Mouse (Mus musculus) C2C12 (cell line): ENCODE results near the gene Atg5. TPM values are rescaled to one million over a fixed set of nuclear protein-coding genes. Genes with fewer than 3 reads are reported as not detected.
"Not testable (repeated sequence)": the region's sequence is repeated elsewhere in the genome, so short reads cannot be mapped to it uniquely, and the experiment has no call there.

ENCODE experiments used
- H3K27me3 ChIP-seq: one replicate; pipeline ENCODE4 v1.6.1; 2011; ENCODE audit not compliant: control insufficient read depth, insufficient read depth, insufficient read length
- H3K36me3 ChIP-seq: one replicate; pipeline ENCODE4 v1.6.1; 2011; ENCODE audit not compliant: control insufficient read depth, insufficient read depth
- H3K4me3 ChIP-seq: one replicate; pipeline ENCODE4 v1.5.1; 2011; ENCODE audit warnings: mild to moderate bottlenecking, control low read depth; ENCODE audit not compliant: poor library complexity, insufficient read depth, severe bottlenecking
- H3K79me2 ChIP-seq: one replicate; pipeline ENCODE4 v1.6.1; 2011; ENCODE audit not compliant: control insufficient read depth, insufficient read depth
- H3K79me3 ChIP-seq: one replicate; pipeline ENCODE4 v1.6.1; 2011; ENCODE audit warnings: low read depth, control low read depth
- H3ac ChIP-seq: one replicate; pipeline ENCODE3; 2011; ENCODE audit warnings: low read depth; ENCODE audit not compliant: control insufficient read depth, insufficient read length
- CEBPB ChIP-seq: IDR thresholded peaks from one replicate; pipeline ENCODE4 v1.6.1; 2011; ENCODE audit warnings: low read depth, mild to moderate bottlenecking, control low read depth, moderate library complexity
- CTCF ChIP-seq: IDR thresholded peaks from one replicate; pipeline ENCODE4 v1.5.1; 2011; ENCODE audit not compliant: control insufficient read depth, insufficient read depth, insufficient read length
- FOSL1 ChIP-seq: IDR thresholded peaks from one replicate; pipeline ENCODE4 v1.8.0; 2011; ENCODE audit warnings: mild to moderate bottlenecking, low read length; ENCODE audit not compliant: poor library complexity, insufficient read depth, severe bottlenecking
- MAX ChIP-seq: IDR thresholded peaks from one replicate; pipeline ENCODE4 v1.6.1; 2011; ENCODE audit warnings: mild to moderate bottlenecking, control low read depth
- MYOD1 ChIP-seq: IDR thresholded peaks from one replicate; pipeline ENCODE4 v1.6.1; 2011; ENCODE audit warnings: low read depth; ENCODE audit not compliant: control insufficient read depth, insufficient read length
- MYOG ChIP-seq: IDR thresholded peaks from one replicate; pipeline ENCODE4 v1.6.1; 2011; ENCODE audit not compliant: control insufficient read depth, insufficient read length; ENCODE audit errors: extremely low read depth
- USF1 ChIP-seq: IDR thresholded peaks from one replicate; pipeline ENCODE4 v1.6.1; 2011; ENCODE audit warnings: low read depth, mild to moderate bottlenecking, control low read depth, moderate library complexity
- long read RNA-seq, 2 experiments: library from polyadenylated mRNA; unstranded; transcript quantifications; one replicate each; pipeline ENCODE4 v2.0.0; 2019 to 2020
- polyA plus RNA-seq: library from polyadenylated mRNA; unstranded; fragments of >200 nt; fragmentation: generic; extraction: Trizol; gene quantifications from one replicate; pipeline ENCODE4 v1.2.1, GENCODE M21; 2012; ENCODE audit warnings: missing spikeins

Atg5 gene
- polyA plus RNA-seq = 13.6 TPM
- long read RNA-seq, experiment 1, transcript Atg5-201 (8 exons, 2,352 nt) = major isoform, 29 of 42 reads
- long read RNA-seq, experiment 1, partial matches to known transcripts = 4 of 42 reads
- long read RNA-seq, experiment 1, other reads (novel, unspliced or antisense) = 9 of 42 reads
- long read RNA-seq, experiment 2, transcript Atg5-201 (8 exons, 2,352 nt) = major isoform, 103 of 120 reads
- long read RNA-seq, experiment 2, partial matches to known transcripts = 1 of 120 reads
- long read RNA-seq, experiment 2, other reads (novel, unspliced or antisense) = 16 of 120 reads

DNA sequence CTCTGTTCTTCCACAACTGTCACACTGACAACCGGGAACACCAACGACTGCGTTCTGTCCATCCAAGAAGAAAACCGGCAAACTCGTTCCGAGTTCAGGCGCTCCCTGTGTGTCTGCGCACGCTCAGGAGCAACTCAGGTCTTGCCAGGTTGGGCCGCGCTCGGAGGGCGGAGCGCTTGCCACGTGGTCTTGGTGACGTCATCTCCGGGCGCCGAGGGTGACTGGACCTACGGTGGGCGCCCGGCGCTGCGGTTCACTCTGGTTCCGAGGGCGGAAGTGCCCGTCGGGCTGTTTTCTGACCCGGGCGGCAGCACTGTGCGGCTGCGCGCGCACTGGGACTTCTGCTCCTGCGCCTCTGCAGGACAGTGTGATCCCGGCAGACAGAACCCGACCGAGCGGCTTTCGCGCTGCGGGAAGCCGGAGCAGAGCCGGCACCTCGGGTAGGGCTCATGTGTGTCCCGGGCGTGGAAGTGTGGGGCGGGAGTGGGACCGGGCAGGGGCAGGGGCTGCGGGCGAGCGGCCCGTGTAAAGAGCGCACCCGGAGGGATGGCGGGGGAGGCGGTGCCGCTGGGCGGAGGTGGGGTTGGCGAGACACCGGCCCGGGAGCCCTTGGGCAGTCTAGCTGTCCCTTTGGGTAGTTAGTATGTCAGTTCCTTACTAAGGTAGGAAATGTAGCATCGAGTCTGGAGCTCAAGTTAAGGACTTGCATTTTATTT, at the start of gene Atg5:
TSS of gene Atg5 (plus strand) at position 214 of the 716 bp plus-strand sequence.
- H3K79me2 ChIP-seq = peaks cover 61% of the 10 kb centered on the region
- H3K27me3 ChIP-seq = no peaks in the 10 kb centered on the region
- peak within 1 kb of the TSS; percentile 76 for H3K4me3 ChIP-seq
- peak within 1 kb of the TSS; percentile 92 for H3ac ChIP-seq
- TF ChIP-seq CEBPB (no peak), FOSL1 (no peak), CTCF (no peak), MAX (peak; percentile 91), MYOD1 (no peak), USF1 (peak; percentile 96), MYOG (no peak)
- peaks cover 44% of the 10 kb centered on the region for H3K79me3 ChIP-seq
- H3K36me3 ChIP-seq = peaks cover 16% of the 10 kb centered on the region

DNA sequence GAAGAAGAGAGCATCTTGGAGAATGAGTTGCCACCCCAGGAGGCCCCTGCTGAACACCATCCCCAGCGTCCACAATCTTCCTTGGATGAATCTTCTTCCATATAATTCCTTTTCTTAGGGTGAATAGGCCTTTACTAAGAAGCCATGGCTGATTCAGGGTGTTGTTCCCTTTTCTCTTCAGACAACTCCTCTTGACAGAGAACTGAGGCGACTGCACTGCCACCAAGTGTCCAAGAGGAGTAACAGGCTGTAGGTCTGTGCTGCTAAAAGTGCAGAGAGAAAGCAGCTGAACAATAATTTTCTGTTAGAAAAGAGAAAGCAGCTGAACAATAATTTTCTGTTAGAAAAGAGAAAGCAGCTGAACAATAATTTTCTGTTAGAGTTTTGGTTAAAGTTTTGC, 49.1 kb upstream of the Atg5 start:
- not testable (repeated sequence) for H3K79me3 ChIP-seq, H3K4me3 ChIP-seq, H3K27me3 ChIP-seq, H3K79me2 ChIP-seq, H3K36me3 ChIP-seq, H3ac ChIP-seq

DNA sequence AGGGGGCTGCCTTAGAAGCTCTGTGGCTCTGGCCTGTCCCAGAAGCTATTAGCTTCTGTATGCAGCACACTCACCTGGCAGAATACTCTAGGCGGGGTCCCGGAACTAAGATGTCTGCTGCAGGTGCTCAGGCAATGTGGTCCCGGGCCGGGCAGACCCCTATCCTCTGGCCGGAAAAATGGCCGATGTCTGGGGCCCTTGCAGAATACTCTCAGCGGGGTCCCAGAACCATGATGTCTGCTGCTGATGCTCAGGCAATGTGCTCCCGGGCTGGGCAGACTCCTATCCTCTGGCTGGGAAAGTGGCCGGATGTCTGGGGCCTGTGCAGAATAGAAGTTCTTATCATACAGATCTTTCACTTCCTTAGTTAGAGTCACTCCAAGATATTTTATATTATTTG, 43.8 kb upstream of the Atg5 start:
- H3K36me3 ChIP-seq = no peaks in the 10 kb centered on the region
- H3K79me3 ChIP-seq = no peaks in the 10 kb centered on the region
- TF ChIP-seq MYOD1 (no peak), FOSL1 (no peak), CEBPB (no peak), USF1 (no peak), CTCF (no peak), MYOG (no peak), MAX (no peak)
- H3K27me3 ChIP-seq = no peaks in the 10 kb centered on the region
- H3ac ChIP-seq = no peak overlapping the region
- H3K4me3 ChIP-seq = no peak overlapping the region
- no peaks in the 10 kb centered on the region for H3K79me2 ChIP-seq

DNA sequence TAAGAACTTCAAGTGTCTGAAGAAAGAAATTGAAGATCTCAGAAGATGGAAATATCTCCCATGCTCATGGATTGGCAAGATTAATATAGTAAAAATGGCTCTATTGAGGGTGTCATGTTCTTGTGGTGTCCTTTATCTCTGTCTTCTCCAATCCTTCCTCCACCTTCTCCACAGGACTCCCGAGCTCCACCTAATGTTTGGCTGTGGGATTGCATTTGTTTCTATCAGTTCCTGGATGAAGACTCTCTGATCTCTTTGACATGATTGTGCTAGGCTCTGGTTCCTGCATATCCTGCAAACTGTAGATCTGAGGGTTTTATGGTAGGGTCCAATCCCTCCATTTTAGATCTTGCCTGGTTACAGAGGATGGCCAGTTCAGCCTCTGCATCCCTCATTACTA, 34.8 kb upstream of the Atg5 start:
- H3K79me2 ChIP-seq = not testable (repeated sequence)

GRCm38 (mm10) chr10:44235298-44235697, 32.9 kb upstream of the Atg5 start:
- not testable (repeated sequence) for H3ac ChIP-seq, H3K79me2 ChIP-seq, H3K27me3 ChIP-seq, H3K36me3 ChIP-seq, H3K79me3 ChIP-seq, H3K4me3 ChIP-seq

More for the DNA sequence above, 34.8 kb upstream of the Atg5 start:
- not testable (repeated sequence) for H3K27me3 ChIP-seq, H3K4me3 ChIP-seq, H3K79me3 ChIP-seq, H3ac ChIP-seq, H3K36me3 ChIP-seq

- TF ChIP-seq FOSL1 = no peak
- H3K27me3 ChIP-seq = no peaks in the 10 kb centered on the region
Measured at GRCm38 (mm10) chr10:44256624-44257023, 11.5 kb upstream of the Atg5 start.

DNA sequence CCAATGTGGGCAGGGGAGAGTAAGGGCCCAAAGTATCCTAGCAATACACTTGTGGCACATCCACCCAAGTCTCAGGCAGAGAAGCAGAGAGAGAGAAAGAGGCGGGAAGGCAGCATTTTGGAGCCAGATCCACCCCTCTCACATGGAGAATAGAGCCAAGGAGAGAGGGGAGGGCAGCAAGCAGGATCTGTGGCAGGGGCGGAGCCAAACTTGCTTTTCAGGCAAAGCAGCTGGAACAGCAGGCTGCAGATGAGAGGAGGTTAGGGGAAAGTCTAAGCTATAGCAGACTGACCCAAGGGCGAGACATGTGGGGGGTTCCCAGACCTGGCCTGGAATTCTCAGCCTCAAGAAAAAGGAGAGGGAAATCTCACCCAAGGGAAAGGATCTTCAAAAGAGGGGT, 2.3 kb upstream of the Atg5 start:
- no peak overlapping the region for H3ac ChIP-seq
- peaks cover 26% of the 10 kb centered on the region for H3K79me3 ChIP-seq
- no peak overlapping the region for H3K4me3 ChIP-seq
- H3K79me2 ChIP-seq = peaks cover 36% of the 10 kb centered on the region
- no peaks in the 10 kb centered on the region for H3K27me3 ChIP-seq
- TF ChIP-seq MYOG (no peak), CEBPB (no peak), MYOD1 (no peak)
- H3K36me3 ChIP-seq = peaks cover 12% of the 10 kb centered on the region

More at GRCm38 (mm10) chr10:44256624-44257023, 11.5 kb upstream of the Atg5 start:
- Histone ChIP-seq H3K79me3 (no peaks in the 10 kb centered on the region), H3K4me3 (no peak overlapping the region), H3K36me3 (no peaks in the 10 kb centered on the region), H3ac (no peak overlapping the region), H3K79me2 (no peaks in the 10 kb centered on the region)
